Mouse (Mus musculus) myocyte (in vitro differentiated cells): ENCODE measurements around the gene Lcor. TPM values are rescaled to one million over a fixed set of nuclear protein-coding genes. Genes with fewer than 3 reads are reported as not detected.
A peak's percentile ranks its signal among the peaks of the same experiment; 100 is the strongest.

Source experiments
- H3K27me3 ChIP-seq: one replicate; pipeline ENCODE4 v1.6.1; 2011; ENCODE audit not compliant: control insufficient read depth, insufficient read depth, insufficient read length
- H3K36me3 ChIP-seq: one replicate; pipeline ENCODE4 v1.6.1; 2011; ENCODE audit not compliant: control insufficient read depth, insufficient read depth
- H3K4me2 ChIP-seq: one replicate; pipeline ENCODE4 v1.6.1; 2011; ENCODE audit warnings: low read depth, control low read depth
- H3K4me3 ChIP-seq: one replicate; pipeline ENCODE4 v1.5.1; 2011; ENCODE audit warnings: mild to moderate bottlenecking, control low read depth, moderate library complexity
- H3K79me2 ChIP-seq: one replicate; pipeline ENCODE4 v1.6.1; 2011; ENCODE audit not compliant: control insufficient read depth, insufficient read depth
- H3ac ChIP-seq: one replicate; pipeline ENCODE4 v1.6.1; 2011; ENCODE audit not compliant: control insufficient read depth, insufficient read length
- CEBPB ChIP-seq: IDR thresholded peaks from 2 replicates; pipeline ENCODE4 v1.6.1; 2011; ENCODE audit warnings: mild to moderate bottlenecking, moderate library complexity; ENCODE audit not compliant: poor library complexity, insufficient read depth, severe bottlenecking
- E2F4 ChIP-seq: IDR thresholded peaks from one replicate; pipeline ENCODE4 v1.6.1; 2011; ENCODE audit warnings: mild to moderate bottlenecking, control low read depth, moderate library complexity; ENCODE audit not compliant: insufficient read depth
- MAX ChIP-seq: IDR thresholded peaks from one replicate; pipeline ENCODE4 v1.6.1; 2011; ENCODE audit warnings: low read depth, mild to moderate bottlenecking, control low read depth
- MYOD1 ChIP-seq, 3 experiments: IDR thresholded peaks; one replicate each; pipeline ENCODE4 v1.6.1; 2011; ENCODE audit warnings: control low read depth in 2 of 3, low read depth in 2 of 3, mild to moderate bottlenecking in 2 of 3, moderate library complexity in 1 of 3; ENCODE audit not compliant: insufficient read length in 2 of 3, control insufficient read depth in 1 of 3
- MYOG ChIP-seq, 3 experiments: IDR thresholded peaks; one replicate each; pipeline ENCODE4 v1.6.1; 2011; ENCODE audit warnings: control low read depth in 2 of 3, low read depth in 2 of 3, mild to moderate bottlenecking in 2 of 3; ENCODE audit not compliant: insufficient read length in 2 of 3, control insufficient read depth in 1 of 3, insufficient read depth in 1 of 3
- POLR2A ChIP-seq: IDR thresholded peaks from one replicate; pipeline ENCODE4 v1.6.1; 2011; ENCODE audit warnings: low read depth, mild to moderate bottlenecking, control low read depth, moderate library complexity; ENCODE audit not compliant: insufficient read length
- POLR2AphosphoS2 ChIP-seq: IDR thresholded peaks from one replicate; pipeline ENCODE4 v1.6.1; 2011; ENCODE audit warnings: low read depth, control low read depth; ENCODE audit not compliant: insufficient read length
- REST ChIP-seq: IDR thresholded peaks from one replicate; pipeline ENCODE4 v1.6.1; 2011; ENCODE audit warnings: mild to moderate bottlenecking, control low read depth, moderate library complexity; ENCODE audit not compliant: insufficient read depth, insufficient read length
- SRF ChIP-seq: IDR thresholded peaks from one replicate; pipeline ENCODE4 v1.6.1; 2011; ENCODE audit warnings: low read depth; ENCODE audit not compliant: control insufficient read depth, insufficient read length
- TCF12 ChIP-seq: IDR thresholded peaks from one replicate; pipeline ENCODE4 v1.6.1; 2011; ENCODE audit warnings: mild to moderate bottlenecking, control low read depth; ENCODE audit not compliant: poor library complexity, insufficient read depth, severe bottlenecking
- TCF3 ChIP-seq: IDR thresholded peaks from one replicate; pipeline ENCODE4 v1.6.1; 2011; ENCODE audit warnings: low read depth, control low read depth; ENCODE audit not compliant: insufficient read length
- USF1 ChIP-seq: IDR thresholded peaks from one replicate; pipeline ENCODE4 v1.6.1; 2011; ENCODE audit warnings: low read depth, mild to moderate bottlenecking, control low read depth, moderate library complexity
- polyA plus RNA-seq: library from polyadenylated mRNA; unstranded; fragments of >200 nt; fragmentation: generic; extraction: Trizol; gene quantifications from one replicate; pipeline ENCODE4 v1.2.1, GENCODE M21; 2012; ENCODE audit warnings: missing spikeins

Gene Lcor
- polyA plus RNA-seq, 1 experiment = 1.1 TPM

DNA sequence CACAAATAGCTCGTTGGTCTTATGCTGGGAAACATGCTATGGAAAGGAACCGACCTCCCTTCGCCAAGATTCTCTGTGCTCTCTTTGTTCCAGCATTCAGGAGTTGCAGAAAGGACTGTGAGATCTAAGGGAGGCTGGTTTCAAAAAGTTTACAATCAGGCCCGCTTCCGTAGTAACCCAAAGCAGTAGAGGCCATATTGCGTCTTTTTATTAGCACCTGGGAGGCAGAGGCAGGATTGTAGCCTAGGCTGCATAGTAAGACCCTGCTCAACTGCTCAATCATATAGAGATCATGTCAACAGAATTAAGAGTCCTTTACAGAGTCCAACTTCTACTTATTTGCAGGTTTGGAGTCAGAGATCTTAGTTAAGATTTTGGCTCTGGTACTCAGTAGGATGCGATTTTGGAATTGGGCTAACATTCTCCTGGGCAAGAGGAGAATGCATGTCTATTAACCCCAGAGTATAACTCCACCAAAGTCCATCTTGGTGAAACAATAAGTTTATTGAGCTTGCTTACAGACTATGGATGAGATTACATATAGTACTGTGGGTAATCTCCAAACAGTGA is 8.8 kb upstream of the Lcor start:
- no peaks in the 10 kb centered on the region for H3K36me3 ChIP-seq

DNA sequence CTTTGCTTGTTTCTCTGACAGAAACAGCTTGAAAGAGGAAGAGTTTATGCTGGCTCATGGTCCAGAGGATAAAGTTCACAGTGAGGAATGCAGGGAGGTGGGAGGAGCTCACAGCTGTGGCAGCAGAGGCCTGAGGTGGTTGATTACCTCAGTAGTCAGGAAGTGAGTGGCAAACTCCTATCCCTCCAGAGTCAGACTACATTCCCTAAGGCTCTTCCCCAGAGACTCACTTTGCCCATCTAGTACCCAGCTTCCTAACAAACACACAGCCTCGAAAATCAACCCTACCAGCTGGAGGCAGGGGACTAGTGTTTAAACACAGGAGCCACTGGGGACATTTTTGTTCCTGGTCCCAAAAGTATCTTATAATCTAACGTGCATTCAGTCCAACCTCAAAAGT is 7.5 kb upstream of the Lcor start:
- TF ChIP-seq TCF3 (no peak), MYOD1 (IDR thresholded peaks at IDR 0.05; ENCODE audit: control insufficient read depth in 1 of 3, insufficient read length in 2 of 3, low read depth in 2 of 3) (peak in 1 of 3 experiments; percentile 41)
- no peak overlapping the region for H3K4me2 ChIP-seq
- no peak overlapping the region for H3ac ChIP-seq
- H3K36me3 ChIP-seq = no peaks in the 10 kb centered on the region
- H3K79me2 ChIP-seq = no peaks in the 10 kb centered on the region
- H3K4me3 ChIP-seq = no peak overlapping the region
- H3K27me3 ChIP-seq = no peaks in the 10 kb centered on the region

More for the DNA sequence above, 8.8 kb upstream of the Lcor start:
- Histone ChIP-seq H3K4me2 (no peak overlapping the region), H3ac (no peak overlapping the region), H3K27me3 (no peaks in the 10 kb centered on the region), H3K4me3 (no peak overlapping the region), H3K79me2 (no peaks in the 10 kb centered on the region)
- TF ChIP-seq TCF12 = no peak
- no peak for TF ChIP-seq CEBPB
- TF ChIP-seq TCF3 = no peak
- TF ChIP-seq POLR2AphosphoS2 = no peak
- no peak for TF ChIP-seq MYOD1 (IDR thresholded peaks at IDR 0.05; ENCODE audit: control insufficient read depth in 1 of 3, insufficient read length in 2 of 3, low read depth in 2 of 3)
- TF ChIP-seq POLR2A = no peak
- TF ChIP-seq MYOG (IDR thresholded peaks at IDR 0.05; ENCODE audit: control insufficient read depth in 1 of 3, insufficient read depth in 1 of 3, insufficient read length in 2 of 3, low read depth in 2 of 3) = no peak
- TF ChIP-seq USF1 = no peak
- TF ChIP-seq E2F4 = no peak
- TF ChIP-seq SRF = no peak
- TF ChIP-seq MAX = no peak
- TF ChIP-seq REST = no peak

DNA sequence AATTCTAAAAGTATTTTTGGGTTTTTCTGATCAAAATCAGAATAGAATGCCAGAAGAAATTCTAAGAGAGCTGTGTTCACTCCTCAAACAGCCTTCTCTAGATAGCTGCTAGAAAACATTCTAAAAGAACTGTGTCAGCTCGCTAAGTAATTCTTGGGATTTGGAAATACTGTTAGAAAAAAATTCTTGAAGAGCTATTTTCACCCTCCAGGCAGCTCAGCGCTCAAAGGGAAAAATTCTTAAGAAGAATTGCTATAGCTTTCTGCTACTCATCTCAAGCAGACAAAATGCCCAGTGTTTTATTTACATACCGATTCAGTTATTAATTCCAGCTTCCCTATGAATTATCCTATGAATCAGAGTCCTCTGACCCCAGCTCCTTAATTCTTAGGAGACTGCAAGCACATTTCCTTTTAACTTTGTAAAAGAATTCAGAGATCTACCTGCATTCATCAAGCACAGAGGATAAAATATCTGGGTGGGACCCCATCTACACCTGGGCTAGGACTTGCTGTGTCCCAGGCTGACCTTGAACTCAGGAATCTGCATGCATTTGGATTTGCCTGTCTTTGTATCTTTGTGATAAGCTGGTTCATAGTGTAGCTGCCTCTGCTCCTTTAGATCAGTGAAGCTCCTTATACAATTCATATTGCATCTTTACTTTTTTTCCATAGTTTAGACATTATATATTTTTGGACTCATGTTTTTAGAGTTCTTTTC is 5.7 kb upstream of the Lcor start:
- no peak overlapping the region for H3K4me2 ChIP-seq
- no peak overlapping the region for H3K4me3 ChIP-seq
- no peaks in the 10 kb centered on the region for H3K79me2 ChIP-seq
- TF ChIP-seq TCF3 (no peak), MAX (no peak), E2F4 (no peak), POLR2A (no peak), SRF (no peak), USF1 (no peak), MYOD1 (IDR thresholded peaks at IDR 0.05; ENCODE audit: control insufficient read depth in 1 of 3, insufficient read length in 2 of 3, low read depth in 2 of 3) (no peak), REST (no peak), MYOG (IDR thresholded peaks at IDR 0.05; ENCODE audit: control insufficient read depth in 1 of 3, insufficient read depth in 1 of 3, insufficient read length in 2 of 3, low read depth in 2 of 3) (no peak), POLR2AphosphoS2 (no peak), TCF12 (no peak), CEBPB (no peak)
- no peaks in the 10 kb centered on the region for H3K27me3 ChIP-seq
- no peak overlapping the region for H3ac ChIP-seq
- H3K36me3 ChIP-seq = no peaks in the 10 kb centered on the region

DNA sequence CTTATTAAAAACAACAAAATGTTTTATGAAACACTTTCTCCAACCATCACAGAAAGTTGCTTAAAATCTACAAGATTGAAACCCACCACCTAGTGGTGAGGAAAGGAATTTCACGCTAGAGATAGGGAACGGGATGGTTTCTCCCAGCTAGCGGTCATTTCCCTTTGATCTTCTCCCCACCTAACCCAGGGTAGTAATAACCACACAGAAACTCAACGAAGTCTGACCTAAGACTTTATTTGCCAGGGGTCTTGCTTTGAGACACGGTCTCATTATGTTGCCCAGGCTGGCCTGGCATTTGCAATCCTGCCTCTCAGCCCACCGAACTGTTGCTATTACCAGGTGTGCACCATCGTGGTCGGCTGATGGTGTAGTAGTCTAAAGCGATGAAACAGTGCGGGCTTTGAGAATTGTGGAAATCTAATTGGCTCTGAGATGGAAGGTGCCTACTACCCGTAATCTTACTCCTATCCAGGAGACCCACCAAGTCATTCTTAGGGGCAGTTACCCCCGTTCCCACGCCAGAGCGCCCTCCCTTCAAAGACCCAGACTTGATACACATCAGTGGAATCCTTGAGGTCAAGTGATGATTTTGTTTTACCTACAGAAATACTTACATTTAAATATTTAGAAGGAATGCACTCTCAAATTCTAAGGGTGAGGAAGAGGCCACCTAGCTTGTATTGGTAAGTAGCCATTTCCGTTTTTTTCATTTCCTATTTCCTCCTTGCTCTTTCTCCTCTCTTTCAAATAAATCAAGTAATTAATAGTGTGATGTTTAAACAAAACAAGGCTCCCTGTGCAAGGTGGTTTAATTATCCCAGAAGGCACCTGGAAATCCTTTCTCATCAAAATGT is 1.2 kb upstream of the Lcor start:
- Histone ChIP-seq H3K79me2 (peaks cover 30% of the 10 kb centered on the region), H3K36me3 (no peaks in the 10 kb centered on the region), H3K27me3 (no peaks in the 10 kb centered on the region), H3K4me2 (peak overlapping the region; percentile 88), H3K4me3 (peak overlapping the region; percentile 77), H3ac (no peak overlapping the region)
- TF ChIP-seq TCF12 = no peak
- no peak for TF ChIP-seq USF1
- TF ChIP-seq CEBPB = no peak
- TF ChIP-seq POLR2A = no peak
- TF ChIP-seq TCF3 = no peak
- no peak for TF ChIP-seq E2F4
- TF ChIP-seq MYOG (IDR thresholded peaks at IDR 0.05; ENCODE audit: control insufficient read depth in 1 of 3, insufficient read depth in 1 of 3, insufficient read length in 2 of 3, low read depth in 2 of 3) = no peak
- TF ChIP-seq SRF = no peak
- no peak for TF ChIP-seq MYOD1 (IDR thresholded peaks at IDR 0.05; ENCODE audit: control insufficient read depth in 1 of 3, insufficient read length in 2 of 3, low read depth in 2 of 3)
- TF ChIP-seq REST = no peak
- no peak for TF ChIP-seq POLR2AphosphoS2
- no peak for TF ChIP-seq MAX
